In the genomic region with DNA sequence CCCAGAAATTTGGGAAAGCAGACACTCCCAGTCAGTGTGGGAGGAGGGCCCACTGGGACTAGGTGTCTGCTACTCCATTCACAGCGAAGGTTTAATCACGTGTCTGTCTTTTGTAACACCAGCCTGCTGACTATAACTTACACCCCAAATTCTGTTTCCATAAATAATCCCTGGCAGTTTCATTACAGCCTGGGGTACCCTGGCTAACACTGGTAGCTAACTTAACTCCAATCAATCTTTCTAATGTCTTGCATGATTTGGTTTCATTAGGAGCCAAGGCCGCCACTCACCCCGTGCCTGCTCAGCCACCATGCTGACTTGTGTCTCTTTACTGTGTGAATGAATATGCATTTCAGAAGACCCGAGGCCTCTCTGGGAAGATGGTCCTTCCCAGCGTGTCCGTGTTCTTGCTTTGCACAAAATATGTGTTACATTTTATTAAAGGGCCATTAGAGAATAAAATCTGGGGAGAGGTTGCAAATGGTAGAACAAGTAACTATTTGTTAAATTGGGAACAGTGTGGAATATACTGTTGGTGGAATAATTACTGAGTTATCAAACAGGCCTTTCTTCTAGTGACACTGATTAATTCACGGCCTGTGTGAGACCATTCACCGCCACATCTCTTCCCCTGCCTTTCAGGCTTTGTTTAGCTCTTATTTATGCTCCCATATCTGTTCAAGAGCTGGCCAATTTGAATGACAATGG, we compare ENCODE assay signal across 12 mouse cellular contexts. TPM values are rescaled to one million over a fixed set of nuclear protein-coding genes. Genes with fewer than 3 reads are reported as not detected.
DNase-seq lines count a peak whose midpoint lies in the region; ATAC-seq lines count a peak whose summit lies in the region.
"Had no signal": no experiment of that assay in that cellular context is flagged by ENCODE, and none has a peak within 500 bp of the region (broad histone marks: within the 10 kb centered on the region; RNA-seq: fewer than 3 reads in every experiment).

No protein-coding gene starts in this region.

- peak overlapping the region; percentile 85 for H3K27ac ChIP-seq in hindbrain, embryonic 10.5 days
- H3K27ac ChIP-seq in midbrain, embryonic 15.5 days, result no peak overlapping the region
- H3K27ac ChIP-seq: limb, embryonic 15.5 days had no signal

- H3K9ac ChIP-seq in midbrain, embryonic 15.5 days, result no peak overlapping the region
- H3K9ac ChIP-seq: limb, embryonic 15.5 days had no signal

- H3K9me3 ChIP-seq in hindbrain, embryonic 10.5 days, result no peaks in the 10 kb centered on the region
- no peaks in the 10 kb centered on the region for H3K9me3 ChIP-seq in midbrain, embryonic 15.5 days
- H3K9me3 ChIP-seq: limb, embryonic 15.5 days had no signal

- peak; percentile 22 for DNase-seq in adipocyte (ENCODE audit: low spot score)
- peak; percentile 3 for DNase-seq in brain, embryonic 18.5 days (ENCODE audit: low read depth, low spot score)
- peak; percentile 65 for DNase-seq in hindbrain, embryonic 10.5 days (ENCODE audit: low spot score)
- DNase-seq in ovary, postnatal 14 days (ENCODE audit: low spot score), result no peak
- no peak for DNase-seq in layer of hippocampus, postnatal 14 days (ENCODE audit: low spot score in 2 of 2)
- no peak for DNase-seq in left cerebral cortex, postnatal 10 days (ENCODE audit: extremely low spot score in 1 of 2, low spot score in 2 of 2)
- DNase-seq: cerebellum, adult 11-12 months; heart, postnatal 4 days; layer of hippocampus, adult 9-11 months had no signal

- intact Hi-C loops in left cerebral cortex, postnatal 10 days (cut with DNase I), result no loop called here

- ATAC-seq in midbrain, embryonic 15.5 days (replicated peaks), result peak; percentile 84

- WGBS in hindbrain, embryonic 10.5 days, result 36% methylated on average over 9 of the region's 9 CpGs
- WGBS in midbrain, embryonic 15.5 days, result 15% methylated on average over 9 of the region's 9 CpGs

- H3K36me3 ChIP-seq in hindbrain, embryonic 10.5 days, result no peaks in the 10 kb centered on the region
- no peaks in the 10 kb centered on the region for H3K36me3 ChIP-seq in midbrain, embryonic 15.5 days (replicated peaks)
- H3K36me3 ChIP-seq: limb, embryonic 15.5 days had no signal

- H3K27me3 ChIP-seq in hindbrain, embryonic 10.5 days (ENCODE audit: insufficient read depth, poor library complexity, severe bottlenecking), result no peaks in the 10 kb centered on the region
- no peaks in the 10 kb centered on the region for H3K27me3 ChIP-seq in midbrain, embryonic 15.5 days (replicated peaks)
- H3K27me3 ChIP-seq: limb, embryonic 15.5 days had no signal

- H3K4me3 ChIP-seq in hindbrain, embryonic 10.5 days, result peak overlapping the region; percentile 21; the same call in 1 of the 2 replicates
- H3K4me3 ChIP-seq in midbrain, embryonic 15.5 days, result no peak overlapping the region
- H3K4me3 ChIP-seq: limb, embryonic 15.5 days had no signal

- H3K4me1 ChIP-seq in hindbrain, embryonic 10.5 days (replicated peaks), result peaks cover 28% of the 10 kb centered on the region
- H3K4me1 ChIP-seq in midbrain, embryonic 15.5 days, result peaks cover 9% of the 10 kb centered on the region

- H3K4me2 ChIP-seq in midbrain, embryonic 15.5 days, result no peak overlapping the region; the same call in 1 of the 2 replicates
- H3K4me2 ChIP-seq: limb, embryonic 15.5 days had no signal

RNA-seq across cellular contexts. Expression of a gene that starts 45.2 kb away (rescaled TPM):
- polyA plus RNA-seq in hindbrain, embryonic 10.5 days (2016; fragmentation: Nextera tagmentation; extraction: Ambion mirVana), result not detected in 2 replicates
- polyA plus RNA-seq in midbrain, embryonic 15.5 days (2015; fragmentation: Nextera tagmentation; extraction: Ambion mirVana), result not detected in 2 replicates
- total RNA-seq in layer of hippocampus, postnatal 14 days (2021), result not detected
- total RNA-seq in left cerebral cortex, postnatal 10 days (2021), result not detected
- total RNA-seq: heart, postnatal 4 days had no signal
- polyA plus RNA-seq: embryonic facial prominence, embryonic 14.5 days; limb, embryonic 15.5 days had no signal

Comparison
In these comparisons a context has a peak if more than half of its experiments do, and no peak if none do; other contexts are left out.
1. DNase-seq: peak in adipocyte (single experiment), brain, embryonic 18.5 days (single experiment) and hindbrain, embryonic 10.5 days (single experiment); none in ovary, postnatal 14 days (single experiment), layer of hippocampus, postnatal 14 days (0 of 2) and left cerebral cortex, postnatal 10 days (0 of 2).